Mouse (Mus musculus): ENCODE measurements around the gene Thegl. TPM values are rescaled to one million over a fixed set of nuclear protein-coding genes. Genes with fewer than 3 reads are reported as not detected.

The Thegl gene
- polyA plus RNA-seq, 1 experiment, result not detected

DNA sequence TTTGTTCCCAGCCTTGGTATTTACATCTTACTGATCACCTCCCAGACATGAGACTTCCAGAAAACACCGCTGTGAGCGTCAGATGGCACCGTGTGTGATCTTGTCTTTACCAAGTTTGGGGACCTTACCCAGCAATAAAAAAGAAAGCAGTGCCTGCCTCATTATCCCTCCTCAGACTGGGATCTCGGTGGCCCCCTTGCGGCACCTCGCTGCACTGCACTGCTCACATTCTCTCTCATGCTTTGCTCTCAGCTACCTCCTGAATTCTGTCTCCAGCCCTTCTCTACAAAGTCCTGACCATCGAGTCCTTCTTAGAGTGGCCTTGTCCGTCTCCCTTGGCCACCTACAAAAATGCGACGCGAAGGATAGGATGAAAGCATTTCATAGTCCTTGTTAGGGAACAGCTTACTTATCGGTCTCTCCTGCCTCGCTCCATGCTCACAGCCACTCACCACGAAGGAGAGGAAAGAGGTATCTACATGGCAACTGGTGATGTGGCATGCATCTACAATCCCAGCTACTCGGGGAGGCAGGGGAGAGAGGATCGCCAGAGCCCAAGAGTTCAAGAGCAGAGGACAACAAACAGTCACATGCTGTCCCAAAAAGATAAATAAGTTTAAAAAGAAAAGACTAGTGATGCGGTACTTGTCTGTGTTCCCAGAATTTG is 45.7 kb downstream of the Thegl start:
- H3K9me3 ChIP-seq (replicated peaks; ENCODE audit: control insufficient read depth, insufficient read depth, low read length, poor library complexity, severe bottlenecking), result no peaks in the 10 kb centered on the region
- no peaks in the 10 kb centered on the region for H3K36me3 ChIP-seq (ENCODE audit: control insufficient read depth, insufficient read depth, low read length, poor library complexity, severe bottlenecking)
- no peak for TF ChIP-seq POLR2A (IDR thresholded peaks at IDR 0.05; ENCODE audit: insufficient read depth, low read length)
- TF ChIP-seq EP300 (IDR thresholded peaks at IDR 0.05; ENCODE audit: insufficient read depth, low read depth, low read length), result no peak
- peak; percentile 82 for TF ChIP-seq CTCF (IDR thresholded peaks at IDR 0.05; ENCODE audit: low read depth, low read length)
- no peak overlapping the region for H3K9ac ChIP-seq (ENCODE audit: low read depth, poor library complexity, severe bottlenecking)
- no peak overlapping the region for H3K4me3 ChIP-seq (ENCODE audit: low read depth, low read length)
- no peak overlapping the region for H3K27ac ChIP-seq (ENCODE audit: insufficient read depth, low read length)
- H3K27me3 ChIP-seq (ENCODE audit: control insufficient read depth, insufficient read depth, low read length, poor library complexity, severe bottlenecking), result no peaks in the 10 kb centered on the region; the same call in 1 of the 2 replicates
- H3K4me1 ChIP-seq (ENCODE audit: control insufficient read depth, insufficient read depth, low read length), result no peaks in the 10 kb centered on the region

DNA sequence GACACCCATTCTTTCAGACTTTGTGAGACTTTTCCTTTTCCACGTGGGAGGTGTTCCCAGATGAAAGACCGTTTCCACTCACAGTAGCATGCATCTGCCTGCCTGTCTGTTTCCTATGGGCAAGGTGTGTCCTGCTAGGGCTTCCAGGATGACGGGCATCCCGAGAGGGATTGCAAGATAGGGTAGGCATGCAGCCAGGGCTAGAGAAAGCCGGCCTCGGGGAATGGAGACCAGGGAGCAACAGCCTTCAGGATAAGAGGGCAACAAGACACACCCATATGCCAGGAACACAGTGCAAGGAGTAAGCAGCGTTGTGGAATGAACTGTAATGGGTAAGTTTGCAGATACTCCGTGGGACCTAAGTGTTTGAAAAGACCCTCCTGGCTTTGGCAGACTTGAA is 51.5 kb downstream of the Thegl start:
- TF ChIP-seq POLR2A (IDR thresholded peaks at IDR 0.05; ENCODE audit: insufficient read depth, low read length) (no peak), EP300 (IDR thresholded peaks at IDR 0.05; ENCODE audit: insufficient read depth, low read depth, low read length) (no peak), CTCF (IDR thresholded peaks at IDR 0.05; ENCODE audit: low read depth, low read length) (no peak)
- no peaks in the 10 kb centered on the region for H3K4me1 ChIP-seq (ENCODE audit: control insufficient read depth, insufficient read depth, low read length)
- H3K27ac ChIP-seq (ENCODE audit: insufficient read depth, low read length), result no peak overlapping the region
- H3K27me3 ChIP-seq (ENCODE audit: control insufficient read depth, insufficient read depth, low read length, poor library complexity, severe bottlenecking), result no peaks in the 10 kb centered on the region
- no peaks in the 10 kb centered on the region for H3K36me3 ChIP-seq (ENCODE audit: control insufficient read depth, insufficient read depth, low read length, poor library complexity, severe bottlenecking)
- no peaks in the 10 kb centered on the region for H3K9me3 ChIP-seq (replicated peaks; ENCODE audit: control insufficient read depth, insufficient read depth, low read length, poor library complexity, severe bottlenecking)
- no peak overlapping the region for H3K4me3 ChIP-seq (ENCODE audit: low read depth, low read length)
- H3K9ac ChIP-seq (ENCODE audit: low read depth, poor library complexity, severe bottlenecking), result no peak overlapping the region

DNA sequence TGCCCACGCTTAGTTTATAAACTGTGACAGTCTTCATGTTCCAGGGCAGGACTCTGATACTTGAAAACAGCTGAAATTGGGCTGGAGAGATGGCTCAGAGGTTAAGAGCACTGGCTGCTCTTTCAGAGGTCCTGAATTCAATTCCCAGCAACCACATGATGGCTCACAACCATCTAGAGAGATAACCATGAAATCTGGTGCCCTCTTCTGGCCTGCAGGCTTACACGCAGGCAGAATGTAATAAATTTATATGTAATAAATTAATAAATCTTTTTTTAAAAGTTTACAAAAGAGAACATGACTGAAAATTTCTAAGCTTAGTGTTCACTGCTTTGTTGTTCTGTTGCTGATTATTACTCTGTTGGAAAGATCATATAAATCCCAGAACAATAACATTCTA is 55.2 kb downstream of the Thegl start:
- no peak overlapping the region for H3K4me3 ChIP-seq (ENCODE audit: low read depth, low read length)
- TF ChIP-seq POLR2A (IDR thresholded peaks at IDR 0.05; ENCODE audit: insufficient read depth, low read length) (no peak), CTCF (IDR thresholded peaks at IDR 0.05; ENCODE audit: low read depth, low read length) (no peak), EP300 (IDR thresholded peaks at IDR 0.05; ENCODE audit: insufficient read depth, low read depth, low read length) (no peak)
- no peak overlapping the region for H3K27ac ChIP-seq (ENCODE audit: insufficient read depth, low read length)
- no peaks in the 10 kb centered on the region for H3K36me3 ChIP-seq (ENCODE audit: control insufficient read depth, insufficient read depth, low read length, poor library complexity, severe bottlenecking)
- H3K9me3 ChIP-seq (replicated peaks; ENCODE audit: control insufficient read depth, insufficient read depth, low read length, poor library complexity, severe bottlenecking), result no peaks in the 10 kb centered on the region
- no peak overlapping the region for H3K9ac ChIP-seq (ENCODE audit: low read depth, poor library complexity, severe bottlenecking)
- H3K27me3 ChIP-seq (ENCODE audit: control insufficient read depth, insufficient read depth, low read length, poor library complexity, severe bottlenecking), result no peaks in the 10 kb centered on the region
- H3K4me1 ChIP-seq (ENCODE audit: control insufficient read depth, insufficient read depth, low read length), result no peaks in the 10 kb centered on the region

DNA sequence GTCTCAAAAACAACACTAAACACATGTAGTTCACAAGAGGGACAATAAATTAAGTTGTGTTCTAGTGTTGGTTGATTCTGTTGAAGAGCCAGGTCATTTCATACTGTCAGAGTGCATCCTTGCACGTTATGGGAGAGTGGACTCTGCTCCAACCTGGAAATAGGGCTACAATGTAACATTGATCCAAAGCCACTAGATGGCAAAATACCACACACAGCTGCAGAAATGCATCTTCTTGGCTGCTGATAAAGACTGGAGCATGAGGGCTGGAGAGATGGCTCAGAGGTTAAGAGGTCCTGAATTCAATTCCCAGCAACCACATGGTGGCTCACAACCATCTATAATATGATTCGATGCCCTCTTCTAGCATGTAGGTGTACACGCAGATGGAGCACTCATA is 55.8 kb downstream of the Thegl start:
- Histone ChIP-seq H3K27me3 (ENCODE audit: control insufficient read depth, insufficient read depth, low read length, poor library complexity, severe bottlenecking) (no peaks in the 10 kb centered on the region), H3K4me3 (ENCODE audit: low read depth, low read length) (no peak overlapping the region), H3K9me3 (replicated peaks; ENCODE audit: control insufficient read depth, insufficient read depth, low read length, poor library complexity, severe bottlenecking) (no peaks in the 10 kb centered on the region), H3K4me1 (ENCODE audit: control insufficient read depth, insufficient read depth, low read length) (no peaks in the 10 kb centered on the region), H3K27ac (ENCODE audit: insufficient read depth, low read length) (no peak overlapping the region), H3K36me3 (ENCODE audit: control insufficient read depth, insufficient read depth, low read length, poor library complexity, severe bottlenecking) (no peaks in the 10 kb centered on the region), H3K9ac (ENCODE audit: low read depth, poor library complexity, severe bottlenecking) (no peak overlapping the region)
- TF ChIP-seq POLR2A (IDR thresholded peaks at IDR 0.05; ENCODE audit: insufficient read depth, low read length), result no peak
- TF ChIP-seq CTCF (IDR thresholded peaks at IDR 0.05; ENCODE audit: low read depth, low read length), result no peak
- no peak for TF ChIP-seq EP300 (IDR thresholded peaks at IDR 0.05; ENCODE audit: insufficient read depth, low read depth, low read length)

DNA sequence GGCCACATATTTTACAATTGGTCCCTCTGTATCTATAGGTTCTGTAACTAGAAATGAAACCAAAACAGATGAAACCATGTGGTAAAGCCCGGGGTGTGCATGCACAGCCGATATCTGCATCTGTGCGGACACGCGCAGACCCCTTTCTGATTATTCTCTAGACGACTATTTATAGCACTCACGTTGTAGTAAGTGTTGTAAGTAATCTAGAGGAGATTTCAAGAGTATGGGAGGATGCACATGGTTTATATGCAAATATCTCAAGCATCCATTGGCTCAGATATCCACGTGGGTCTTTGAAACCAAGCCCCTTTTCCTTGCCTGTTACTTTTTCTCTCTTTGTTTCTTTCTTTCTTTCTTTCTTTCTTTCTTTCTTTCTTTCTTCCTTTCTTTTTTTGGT is 58.0 kb downstream of the Thegl start:
- Histone ChIP-seq H3K9me3 (replicated peaks; ENCODE audit: control insufficient read depth, insufficient read depth, low read length, poor library complexity, severe bottlenecking) (no peaks in the 10 kb centered on the region), H3K27ac (ENCODE audit: insufficient read depth, low read length) (no peak overlapping the region), H3K36me3 (ENCODE audit: control insufficient read depth, insufficient read depth, low read length, poor library complexity, severe bottlenecking) (no peaks in the 10 kb centered on the region), H3K4me3 (ENCODE audit: low read depth, low read length) (no peak overlapping the region), H3K27me3 (ENCODE audit: control insufficient read depth, insufficient read depth, low read length, poor library complexity, severe bottlenecking) (no peaks in the 10 kb centered on the region), H3K9ac (ENCODE audit: low read depth, poor library complexity, severe bottlenecking) (no peak overlapping the region), H3K4me1 (ENCODE audit: control insufficient read depth, insufficient read depth, low read length) (no peaks in the 10 kb centered on the region)
- no peak for TF ChIP-seq EP300 (IDR thresholded peaks at IDR 0.05; ENCODE audit: insufficient read depth, low read depth, low read length)
- no peak for TF ChIP-seq POLR2A (IDR thresholded peaks at IDR 0.05; ENCODE audit: insufficient read depth, low read length)

DNA sequence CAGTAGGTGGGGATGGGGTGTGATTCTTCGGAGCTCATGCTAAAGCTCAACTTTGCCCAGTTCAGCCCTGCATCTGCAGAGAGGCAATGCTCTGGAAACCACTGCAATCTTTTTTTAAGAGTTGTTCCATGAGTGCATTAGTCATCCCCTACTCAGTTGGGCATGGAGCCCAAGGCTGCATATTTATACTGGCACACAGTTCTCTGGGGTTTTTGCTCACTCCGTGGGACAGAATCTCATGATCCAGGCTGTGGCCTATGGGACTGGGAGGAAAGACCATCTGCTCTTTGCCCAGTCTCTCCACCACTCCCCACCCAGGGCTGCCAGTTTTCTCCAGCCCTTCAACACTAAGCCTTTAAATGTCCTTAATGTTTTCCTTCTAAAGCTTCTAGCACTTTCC is 59.1 kb downstream of the Thegl start:
- Histone ChIP-seq H3K9ac (ENCODE audit: low read depth, poor library complexity, severe bottlenecking) (no peak overlapping the region), H3K27me3 (ENCODE audit: control insufficient read depth, insufficient read depth, low read length, poor library complexity, severe bottlenecking) (no peaks in the 10 kb centered on the region), H3K27ac (ENCODE audit: insufficient read depth, low read length) (no peak overlapping the region), H3K9me3 (replicated peaks; ENCODE audit: control insufficient read depth, insufficient read depth, low read length, poor library complexity, severe bottlenecking) (no peaks in the 10 kb centered on the region), H3K4me1 (ENCODE audit: control insufficient read depth, insufficient read depth, low read length) (no peaks in the 10 kb centered on the region), H3K36me3 (ENCODE audit: control insufficient read depth, insufficient read depth, low read length, poor library complexity, severe bottlenecking) (no peaks in the 10 kb centered on the region), H3K4me3 (ENCODE audit: low read depth, low read length) (no peak overlapping the region)
- no peak for TF ChIP-seq CTCF (IDR thresholded peaks at IDR 0.05; ENCODE audit: low read depth, low read length)
- TF ChIP-seq EP300 (IDR thresholded peaks at IDR 0.05; ENCODE audit: insufficient read depth, low read depth, low read length), result no peak
- TF ChIP-seq POLR2A (IDR thresholded peaks at IDR 0.05; ENCODE audit: insufficient read depth, low read length), result no peak

Measured in ES-Bruce4 (cell line).